Mouse (Mus musculus) hindbrain, postnatal 0 days (tissue): Measurements from ENCODE around the gene Scarf1. TPM values are rescaled to one million over a fixed set of nuclear protein-coding genes. Genes with fewer than 3 reads are reported as not detected.

ENCODE experiments used
- ATAC-seq: fragments of 200-750 bp; cut with Nextera tagmentation; 2 replicates; pipeline ENCODE4 v1.8.0; 2017; ENCODE audit warnings: mild to moderate bottlenecking, moderate TSS enrichment, moderate library complexity
- DNase-seq: peaks from one replicate; pipeline ENCODE4 v3.0.0-alpha.2; 2015; ENCODE audit warnings: low spot score
- H3K27ac ChIP-seq: fragments of 300-500 bp; sonication (generic); 2 replicates; pipeline ENCODE4 v1.5.1; 2014; ENCODE audit warnings: mild to moderate bottlenecking
- H3K27me3 ChIP-seq: fragments of 300-500 bp; sonication (generic); 2 replicates; pipeline ENCODE4 v1.6.1; 2014; ENCODE audit warnings: low read length, mixed read lengths; ENCODE audit not compliant: insufficient read depth
- H3K36me3 ChIP-seq: fragments of 300-500 bp; sonication (generic); 2 replicates; pipeline ENCODE4 v1.6.1; 2014; ENCODE audit warnings: low read length, mixed read lengths; ENCODE audit not compliant: insufficient read depth
- H3K4me1 ChIP-seq: fragments of 300-500 bp; sonication (generic); 2 replicates; pipeline ENCODE4 v1.6.1; 2014; ENCODE audit warnings: antibody characterized with exemption, low read length, mixed read lengths; ENCODE audit not compliant: insufficient read depth
- H3K4me2 ChIP-seq: fragments of 300-500 bp; sonication (generic); 2 replicates; pipeline ENCODE4 v1.6.1; 2014; ENCODE audit warnings: low read depth, mild to moderate bottlenecking, low read length, moderate library complexity, mixed read lengths
- H3K4me3 ChIP-seq: fragments of 300-500 bp; sonication (generic); 2 replicates; pipeline ENCODE4 v1.5.1; 2014; ENCODE audit warnings: low read length
- H3K9ac ChIP-seq: fragments of 300-500 bp; sonication (generic); replicated peaks from 2 replicates; pipeline ENCODE4 v1.6.1; 2014; ENCODE audit warnings: mild to moderate bottlenecking, low read length, moderate library complexity, mixed read lengths
- H3K9me3 ChIP-seq: fragments of 300-500 bp; sonication (generic); 2 replicates; pipeline ENCODE4 v1.6.1; 2016; ENCODE audit warnings: low read length, mixed read lengths
- CTCF ChIP-seq: IDR thresholded peaks from 2 replicates; pipeline ENCODE4 v1.5.1; 2016; ENCODE audit warnings: antibody characterized with exemption, control low read depth, low read depth
- WGBS: fragments of 180-500 bp; shearing (Covaris S2); extraction: QIAGEN DNeasy Blood & Tissue Kit; methylation state at CpG from one replicate; pipeline ENCODE4 v1.1.7; 2014; 5-methylcytosine and 5-hydroxymethylcytosine counted together
- polyA plus RNA-seq: library from polyadenylated mRNA; unstranded; fragments of >200 nt; fragmentation: Nextera tagmentation; extraction: Ambion mirVana; gene quantifications from 2 replicates; pipeline ENCODE4 v1.2.1, GENCODE M21; 2015
- total RNA-seq: library from RNA; depleted of rRNA; stranded (reverse); fragments of >200 nt; gene quantifications from 2 replicates; pipeline ENCODE4 v1.2.3, GENCODE M21; 2014

The Scarf1 gene
- total and polyA plus RNA-seq, 2 experiments from 2014 or later, result 3.3 to 3.6 TPM

- Histone ChIP-seq H3K27me3 (no peaks in the 10 kb centered on the region), H3K4me3 (peak within 1 kb of the TSS; percentile 55), H3K9me3 (no peaks in the 10 kb centered on the region), H3K27ac (peak within 1 kb of the TSS; percentile 99), H3K4me1 (0 out of 2 replicates have a peak, but pooled peaks cover 7% of the 10 kb centered on the region), H3K36me3 (no peaks in the 10 kb centered on the region), H3K4me2 (peak within 1 kb of the TSS; percentile 100), H3K9ac (peak within 1 kb of the TSS; percentile 97)
- peak; percentile 99 for DNase-seq
- TF ChIP-seq CTCF, result no peak
- WGBS, result under 1% methylated on average over 62 of the region's 62 CpGs
- ATAC-seq, result peak; percentile 96
Measured at GRCm38 (mm10) chr11:75531469-75532242, 18.3 kb downstream of the Scarf1 start, which contains the start of gene Slc43a2. TSS of gene Slc43a2 (plus strand) at chr11:75531694.

- Histone ChIP-seq H3K9ac (peak overlapping the region; percentile 97), H3K27ac (peak overlapping the region; percentile 99), H3K4me3 (peak overlapping the region; percentile 55), H3K4me2 (peak overlapping the region; percentile 100), H3K27me3 (no peaks in the 10 kb centered on the region), H3K9me3 (no peaks in the 10 kb centered on the region), H3K4me1 (0 out of 2 replicates have a peak, but pooled peaks cover 7% of the 10 kb centered on the region), H3K36me3 (no peaks in the 10 kb centered on the region)
- ATAC-seq (no peak), DNase-seq (peak; percentile 42)
- 10% methylated on average over 38 of the region's 38 CpGs for WGBS
- peak; percentile 20; the same call in 1 of the 2 replicates for TF ChIP-seq CTCF
Measured at GRCm38 (mm10) chr11:75532340-75533277, 19.3 kb downstream of the Scarf1 start.

GRCm38 (mm10) chr11:75533314-75534015 lies 20.1 kb downstream of the Scarf1 start:
- Histone ChIP-seq H3K4me2 (peak overlapping the region; percentile 100), H3K27me3 (no peaks in the 10 kb centered on the region), H3K9ac (peak overlapping the region; percentile 97; the same call in 1 of the 2 replicates), H3K9me3 (no peaks in the 10 kb centered on the region), H3K4me1 (0 out of 2 replicates have a peak, but pooled peaks cover 7% of the 10 kb centered on the region), H3K36me3 (no peaks in the 10 kb centered on the region), H3K4me3 (peak overlapping the region; percentile 55), H3K27ac (peak overlapping the region; percentile 99; the same call in 1 of the 2 replicates)
- ATAC-seq (no peak), DNase-seq (no peak)
- WGBS, result 67% methylated on average over 6 of the region's 6 CpGs
- no peak for TF ChIP-seq CTCF

- 52% methylated on average over 4 of the region's 4 CpGs for WGBS
- ATAC-seq (no peak), DNase-seq (no peak)
- H3K27me3 ChIP-seq, result no peaks in the 10 kb centered on the region
- H3K27ac ChIP-seq, result no peak overlapping the region
- H3K9me3 ChIP-seq, result no peaks in the 10 kb centered on the region
- H3K4me1 ChIP-seq, result 0 out of 2 replicates have a peak, but pooled peaks cover 7% of the 10 kb centered on the region
- no peak for TF ChIP-seq CTCF
- no peaks in the 10 kb centered on the region for H3K36me3 ChIP-seq
- no peak overlapping the region for H3K9ac ChIP-seq
- H3K4me3 ChIP-seq, result no peak overlapping the region
- H3K4me2 ChIP-seq, result peak overlapping the region; percentile 100
Measured at GRCm38 (mm10) chr11:75534286-75535033, 21.1 kb downstream of the Scarf1 start.

GRCm38 (mm10) chr11:75535106-75535795 lies 21.9 kb downstream of the Scarf1 start:
- Histone ChIP-seq H3K4me3 (no peak overlapping the region), H3K9me3 (no peaks in the 10 kb centered on the region), H3K4me2 (peak overlapping the region; percentile 100), H3K27ac (peak overlapping the region; percentile 8; the same call in 1 of the 2 replicates), H3K9ac (no peak overlapping the region), H3K27me3 (no peaks in the 10 kb centered on the region), H3K4me1 (0 out of 2 replicates have a peak, but pooled peaks cover 7% of the 10 kb centered on the region), H3K36me3 (no peaks in the 10 kb centered on the region)
- WGBS, result 48% methylated on average over 13 of the region's 13 CpGs
- ATAC-seq (no peak), DNase-seq (no peak)
- no peak for TF ChIP-seq CTCF
